Mouse (Mus musculus) liver, postnatal 0 days (tissue): Measurements from ENCODE around the gene Jarid2.

Source experiments
- CTCF ChIP-seq: sonication (generic); IDR thresholded peaks from 2 replicates; pipeline ENCODE4 v1.5.1; 2016; ENCODE audit warnings: antibody characterized with exemption, low read depth
- EP300 ChIP-seq: IDR thresholded peaks from 2 replicates; pipeline ENCODE4 v1.6.1; 2016; ENCODE audit warnings: antibody characterized with exemption, low read depth, mild to moderate bottlenecking

- TF ChIP-seq CTCF (no peak), EP300 (no peak)
These were observed 79.0 kb downstream of the Jarid2 start for GRCm38 (mm10) chr13:44808307-44808706.
